8 mouse cellular contexts compared by ENCODE assay signal in the genomic region with DNA sequence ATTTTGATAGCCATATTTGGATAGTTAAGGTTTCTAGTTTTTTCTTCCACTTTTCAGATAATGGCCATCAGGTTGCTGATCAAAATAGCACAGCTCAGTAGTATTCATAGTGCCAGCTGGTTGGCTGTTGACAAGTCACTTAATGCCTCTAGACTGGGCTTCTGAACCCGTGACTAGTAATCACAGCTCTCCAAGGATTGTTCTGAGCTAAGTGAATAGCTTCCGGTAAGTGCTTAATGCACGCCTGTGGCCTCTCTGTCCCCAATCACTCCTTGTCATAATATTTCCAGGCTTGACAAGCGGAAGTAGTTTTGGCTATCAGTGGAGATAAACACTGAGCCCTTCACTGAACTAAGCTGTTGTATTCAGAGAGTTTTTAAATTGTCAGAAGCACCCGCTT. TPM values are rescaled to one million over a fixed set of nuclear protein-coding genes. Genes with fewer than 3 reads are reported as not detected.
A peak's percentile ranks its signal among the peaks of the same experiment; 100 is the strongest.
DNase-seq lines count a peak whose midpoint lies in the region; ATAC-seq and TF ChIP-seq lines count a peak whose summit lies in the region.

No protein-coding gene starts in this region.

- no peak overlapping the region for H3K9ac ChIP-seq in lung, embryonic 15.5 days
- H3K9ac ChIP-seq in heart, postnatal 0 days (replicated peaks; ENCODE audit: low read depth, low read length), result no peak overlapping the region

- no peak overlapping the region for H3K4me3 ChIP-seq in lung, embryonic 15.5 days
- peak overlapping the region; percentile 29 for H3K4me3 ChIP-seq in heart, postnatal 0 days (ENCODE audit: low read depth, low read length)
- no peak overlapping the region for H3K4me3 ChIP-seq in layer of hippocampus, adult 2 months

- no peak for TF ChIP-seq CTCF in heart, postnatal 0 days (IDR thresholded peaks at IDR 0.05; ENCODE audit: low read depth)
- no peak for TF ChIP-seq CTCF in layer of hippocampus, adult 2 months (conservative IDR thresholded peaks at IDR 0.05)

- TF ChIP-seq EP300 in heart, postnatal 0 days (IDR thresholded peaks at IDR 0.05; ENCODE audit: low read depth), result 0 out of 2 replicates have a peak, but pooled peaks have one; percentile 13

- no peak for DNase-seq in lung, postnatal 4 days
- peak; percentile 83 for DNase-seq in heart, postnatal 0 days (ENCODE audit: low spot score)
- DNase-seq in lung, postnatal 25 days (ENCODE audit: low spot score), result peak; percentile 32
- no peak for DNase-seq in adrenal gland, adult 18-20 months (ENCODE audit: low spot score in 2 of 2)
- no peak for DNase-seq in spleen, adult 18-20 months
- DNase-seq in urinary bladder, adult 18-20 months (ENCODE audit: low spot score in 2 of 2), result no peak
- DNase-seq in layer of hippocampus, adult 2 months (ENCODE audit: low spot score in 2 of 2), result no peak

- H3K9me3 ChIP-seq in lung, embryonic 15.5 days, result no peaks in the 10 kb centered on the region
- no peaks in the 10 kb centered on the region for H3K9me3 ChIP-seq in heart, postnatal 0 days (replicated peaks; ENCODE audit: control insufficient read depth, low read length)

- peaks cover 12% of the 10 kb centered on the region for H3K36me3 ChIP-seq in lung, embryonic 15.5 days
- H3K36me3 ChIP-seq in heart, postnatal 0 days (replicated peaks; ENCODE audit: control insufficient read depth, insufficient read depth, low read length), result peaks cover 9% of the 10 kb centered on the region

- H3K27me3 ChIP-seq in lung, embryonic 15.5 days, result no peaks in the 10 kb centered on the region
- H3K27me3 ChIP-seq in heart, postnatal 0 days (ENCODE audit: control insufficient read depth, insufficient read depth, low read length), result peaks cover 40% of the 10 kb centered on the region

- no peak overlapping the region for H3K4me2 ChIP-seq in lung, embryonic 15.5 days
- peak overlapping the region; percentile 63 for H3K4me2 ChIP-seq in heart, postnatal 0 days (ENCODE audit: low read depth, low read length)

- peak overlapping the region; percentile 38; the same call in 1 of the 2 replicates for H3K27ac ChIP-seq in lung, embryonic 15.5 days
- peak overlapping the region; percentile 60 for H3K27ac ChIP-seq in heart, postnatal 0 days (ENCODE audit: low read depth)
- no peak overlapping the region for H3K27ac ChIP-seq in layer of hippocampus, adult 2 months

- 37% methylated on average over 5 of the region's 5 CpGs for WGBS in lung, embryonic 15.5 days
- 12% methylated on average over 5 of the region's 5 CpGs for WGBS in heart, postnatal 0 days

- peak; percentile 78; the same call in 1 of the 2 replicates for ATAC-seq in lung, embryonic 15.5 days (ENCODE audit: borderline replicate concordance, extremely low read depth, low FRiP score, low TSS enrichment)
- peak; percentile 94 for ATAC-seq in heart, postnatal 0 days (ENCODE audit: insufficient read depth, low read depth)

- peaks cover 11% of the 10 kb centered on the region; the same call in 1 of the 2 replicates for H3K4me1 ChIP-seq in lung, embryonic 15.5 days
- H3K4me1 ChIP-seq in heart, postnatal 0 days (ENCODE audit: control insufficient read depth, insufficient read depth), result no peaks in the 10 kb centered on the region

RNA-seq across cellular contexts. Expression of a gene that starts 35.5 kb away (rescaled TPM):
- polyA plus RNA-seq in lung, embryonic 15.5 days (2015; fragmentation: Nextera tagmentation; extraction: Ambion mirVana), result 64.4 and 64.8 TPM in 2 replicates
- 23.2 and 66.4 TPM in 2 replicates for total RNA-seq in heart, postnatal 0 days (2014; rRNA removed; ENCODE audit: low replicate concordance)
- polyA plus RNA-seq in heart, postnatal 0 days (2015; fragmentation: Nextera tagmentation; extraction: Ambion mirVana), result 37.4 and 42.1 TPM in 2 replicates
- total RNA-seq in adrenal gland, adult 18-20 months (2021), result 100 to 1,000 TPM in 1 of 2 experiments, 10 to 100 TPM in 1; 92.2 to 113 TPM
- 10 to 100 TPM; 68.7 to 69.5 TPM for total RNA-seq in layer of hippocampus, adult 2 months (2021)

RNA-seq across cellular contexts. Expression of a gene that starts 52.8 kb away (rescaled TPM):
- 2.0 and 2.7 TPM in 2 replicates for polyA plus RNA-seq in lung, embryonic 15.5 days (2015; fragmentation: Nextera tagmentation; extraction: Ambion mirVana)
- 0.19 and 0.50 TPM in 2 replicates for total RNA-seq in heart, postnatal 0 days (2014; rRNA removed; ENCODE audit: low replicate concordance)
- polyA plus RNA-seq in heart, postnatal 0 days (2015; fragmentation: Nextera tagmentation; extraction: Ambion mirVana), result 0.55 and 0.67 TPM in 2 replicates
- 1 to 10 TPM; 4.5 to 5.5 TPM for total RNA-seq in adrenal gland, adult 18-20 months (2021)
- 100 to 1,000 TPM; 196 to 206 TPM for total RNA-seq in layer of hippocampus, adult 2 months (2021)

Comparison
In these comparisons a context has a peak if more than half of its experiments do, and no peak if none do; other contexts are left out.
1. DNase-seq: peak in heart, postnatal 0 days (single experiment) and lung, postnatal 25 days (single experiment); none in lung, postnatal 4 days (0 of 2), adrenal gland, adult 18-20 months (0 of 2), spleen, adult 18-20 months (0 of 2), urinary bladder, adult 18-20 months (0 of 2) and layer of hippocampus, adult 2 months (0 of 2).
2. RNA of a gene that starts 52.8 kb away (total RNA-seq): 196 to 206 TPM in layer of hippocampus, adult 2 months; 4.5 to 5.5 TPM in adrenal gland, adult 18-20 months and 0.19 to 0.50 TPM in heart, postnatal 0 days; every median in the first group is over 10 times any median in the second.